Mouse (Mus musculus) spleen, adult 2 months (tissue): Measurements from ENCODE around the gene Aktip. TPM values are rescaled to one million over a fixed set of nuclear protein-coding genes. Genes with fewer than 3 reads are reported as not detected.
A peak's percentile ranks its signal among the peaks of the same experiment; 100 is the strongest.

Experiments used
- DNase-seq, 2 experiments: peaks; one replicate each; pipeline versions ENCODE4 v3.0.0 to v3.0.0-alpha.2; 2012 to 2021; ENCODE audit warnings: low spot score in 2 of 2, low read depth in 1 of 2
- H3K27ac ChIP-seq: fragments of 200-500 bp; 2 replicates; pipeline ENCODE4 v1.5.1; 2012; ENCODE audit warnings: low read length, inconsistent platforms; ENCODE audit not compliant: insufficient read depth
- H3K27me3 ChIP-seq: fragments of 200-500 bp; 2 replicates; pipeline ENCODE4 v1.6.1; 2012; ENCODE audit warnings: mild to moderate bottlenecking, moderate library complexity, low read length, inconsistent platforms; ENCODE audit not compliant: control insufficient read depth, insufficient read depth
- H3K36me3 ChIP-seq: fragments of 200-500 bp; 2 replicates; pipeline ENCODE4 v1.6.1; 2012; ENCODE audit warnings: mild to moderate bottlenecking, low read length, inconsistent platforms; ENCODE audit not compliant: control insufficient read depth, insufficient read depth
- H3K4me1 ChIP-seq: fragments of 200-500 bp; 2 replicates; pipeline ENCODE4 v1.6.1; 2011; ENCODE audit warnings: inconsistent platforms; ENCODE audit not compliant: control insufficient read depth, insufficient read depth, insufficient read length
- H3K4me3 ChIP-seq: fragments of 200-500 bp; 2 replicates; pipeline ENCODE4 v1.5.1; 2011; ENCODE audit warnings: mild to moderate bottlenecking, inconsistent platforms; ENCODE audit not compliant: insufficient read depth, insufficient read length; ENCODE audit errors: extremely low read depth
- CTCF ChIP-seq: fragments of 200-500 bp; IDR thresholded peaks from 2 replicates; pipeline ENCODE4 v1.5.1; 2011; ENCODE audit warnings: mild to moderate bottlenecking, inconsistent platforms; ENCODE audit not compliant: insufficient read depth, insufficient read length, insufficient replicate concordance; ENCODE audit errors: extremely low read depth
- POLR2A ChIP-seq: fragments of 200-500 bp; IDR thresholded peaks from 2 replicates; pipeline ENCODE4 v1.6.1; 2011; ENCODE audit warnings: low read depth, low read length, inconsistent platforms
- WGBS: fragments of 180-500 bp; shearing (Covaris S2); methylation state at CpG from one replicate; pipeline ENCODE4 v1.1.7; 2018; 5-methylcytosine and 5-hydroxymethylcytosine counted together
- polyA plus RNA-seq: library from polyadenylated mRNA; depleted of rRNA; stranded (reverse); fragments of >200 nt; gene quantifications from 2 replicates; pipeline ENCODE4 v1.2.3, GENCODE M21; 2012

The Aktip gene
- polyA plus RNA-seq, 1 experiment = 9.6 TPM

- H3K27ac ChIP-seq = peak overlapping the region; percentile 26; the same call in 1 of the 2 replicates
- H3K36me3 ChIP-seq = peaks cover 24% of the 10 kb centered on the region
Measured at GRCm38 (mm10) chr8:91082428-91082827, 117.3 kb downstream of the Aktip start.

DNA sequence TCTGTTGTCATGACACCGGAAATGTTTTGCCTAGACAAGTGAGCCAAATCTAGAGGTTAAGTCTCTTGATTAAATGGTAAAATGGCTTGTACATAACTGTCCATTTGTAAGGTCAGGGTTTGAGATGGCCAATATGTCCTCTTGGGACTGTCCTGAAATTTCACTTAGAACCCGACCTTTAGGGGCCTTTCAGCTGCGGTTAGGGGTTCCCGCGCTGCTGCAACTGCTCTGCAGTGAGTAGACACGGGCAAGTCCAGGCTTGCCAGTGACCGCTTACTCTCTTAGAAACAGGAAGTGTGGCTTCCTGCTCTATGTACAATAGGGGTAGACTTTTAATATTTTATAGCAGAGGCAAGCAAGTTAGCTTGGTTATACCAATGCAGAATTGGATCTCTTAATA lies 117.9 kb downstream of the Aktip start:
- Histone ChIP-seq H3K4me1 (peaks cover 11% of the 10 kb centered on the region; the same call in 1 of the 2 replicates), H3K27me3 (no peaks in the 10 kb centered on the region), H3K4me3 (no peak overlapping the region), H3K27ac (peak overlapping the region; percentile 71), H3K36me3 (peaks cover 22% of the 10 kb centered on the region)
- WGBS = 8% methylated on average over 7 of the region's 7 CpGs
- no peak for TF ChIP-seq POLR2A
- no peak for TF ChIP-seq CTCF
- DNase-seq = peak in 1 of 2 experiments; percentile 18

More at GRCm38 (mm10) chr8:91082428-91082827, 117.3 kb downstream of the Aktip start:
- Histone ChIP-seq H3K4me1 (peaks cover 11% of the 10 kb centered on the region; the same call in 1 of the 2 replicates), H3K4me3 (no peak overlapping the region), H3K27me3 (no peaks in the 10 kb centered on the region)
- TF ChIP-seq CTCF (no peak), POLR2A (no peak)
- 37% methylated on average over 12 of the region's 12 CpGs for WGBS
- DNase-seq = no peak

DNA sequence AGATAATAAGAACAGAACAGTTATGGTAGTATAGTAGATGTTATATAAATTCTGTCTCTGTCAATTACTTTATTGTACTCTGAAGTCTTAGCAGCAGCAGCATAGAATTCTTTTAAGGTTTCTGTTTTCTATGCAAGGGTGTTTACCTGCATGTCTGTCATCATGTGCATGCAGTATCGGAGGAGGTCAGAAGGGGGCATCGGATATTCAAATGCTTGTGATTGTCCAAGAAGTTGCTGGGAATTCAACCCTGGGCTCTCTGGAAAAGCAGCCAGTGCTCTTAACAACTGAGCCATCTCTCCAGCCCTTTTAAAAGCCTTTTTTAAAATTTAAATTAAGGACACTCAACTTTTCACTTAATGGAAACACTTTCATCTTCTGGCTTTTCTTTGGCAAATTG lies 120.1 kb downstream of the Aktip start:
- Histone ChIP-seq H3K4me3 (no peak overlapping the region), H3K4me1 (peaks cover 11% of the 10 kb centered on the region; the same call in 1 of the 2 replicates), H3K27me3 (no peaks in the 10 kb centered on the region), H3K27ac (no peak overlapping the region), H3K36me3 (peaks cover 15% of the 10 kb centered on the region)
- no peak for TF ChIP-seq CTCF
- 94% methylated on average over 2 of the region's 2 CpGs for WGBS
- DNase-seq = no peak

GRCm38 (mm10) chr8:91077077-91077867 lies 122.5 kb downstream of the Aktip start:
- no peak overlapping the region for H3K4me3 ChIP-seq
- DNase-seq = no peak
- H3K27ac ChIP-seq = no peak overlapping the region
- 66% methylated on average over 12 of the region's 12 CpGs for WGBS
- H3K4me1 ChIP-seq = peaks cover 8% of the 10 kb centered on the region; the same call in 1 of the 2 replicates
- H3K36me3 ChIP-seq = peaks cover 15% of the 10 kb centered on the region
- no peaks in the 10 kb centered on the region for H3K27me3 ChIP-seq
- TF ChIP-seq CTCF (no peak), POLR2A (no peak)

GRCm38 (mm10) chr8:91070275-91070859 lies 129.4 kb downstream of the Aktip start:
- Histone ChIP-seq H3K4me1 (peaks cover 8% of the 10 kb centered on the region), H3K4me3 (peak overlapping the region; percentile 94), H3K27ac (peak overlapping the region; percentile 93), H3K36me3 (peaks cover 4% of the 10 kb centered on the region; the same call in 1 of the 2 replicates), H3K27me3 (no peaks in the 10 kb centered on the region)
- DNase-seq = peak; percentile 76 to 81
- TF ChIP-seq CTCF (no peak), POLR2A (peak; percentile 57)
- WGBS = under 1% methylated on average over 34 of the region's 34 CpGs

- TF ChIP-seq CTCF (no peak), POLR2A (peak; percentile 26)
- Histone ChIP-seq H3K36me3 (peaks cover 2% of the 10 kb centered on the region; the same call in 1 of the 2 replicates), H3K27me3 (no peaks in the 10 kb centered on the region), H3K4me1 (peaks cover 8% of the 10 kb centered on the region), H3K27ac (peak within 1 kb of the TSS; percentile 93), H3K4me3 (peak within 1 kb of the TSS; percentile 94)
- DNase-seq = peak; percentile 82 to 96
- WGBS = under 1% methylated on average over 25 of the region's 25 CpGs
Measured at GRCm38 (mm10) chr8:91069834-91070233, 129.9 kb downstream of the Aktip start, which contains the start of gene Rbl2. Rbl2 (plus strand) TSS chr8:91070057.
